Mouse (Mus musculus) limb, embryonic 14.5 days (tissue): Measurements from ENCODE around the gene Slc24a4. TPM values are rescaled to one million over a fixed set of nuclear protein-coding genes. Genes with fewer than 3 reads are reported as not detected.

ENCODE experiments used
- ATAC-seq: fragments of 200-750 bp; cut with Nextera tagmentation; 2 replicates; pipeline ENCODE4 v1.8.0; 2017; ENCODE audit warnings: low read depth, moderate number of reproducible peaks, moderate TSS enrichment; ENCODE audit not compliant: low FRiP score
- DNase-seq: peaks from one replicate; pipeline ENCODE4 v3.0.0-alpha.2; 2015; ENCODE audit warnings: low spot score
- H3K27ac ChIP-seq: fragments of 300-500 bp; sonication (generic); replicated peaks from 2 replicates; pipeline ENCODE4 v1.5.1; 2014; ENCODE audit warnings: low read depth, mild to moderate bottlenecking, low read length, moderate library complexity, mixed read lengths
- H3K27me3 ChIP-seq: fragments of 300-500 bp; sonication (generic); 2 replicates; pipeline ENCODE4 v1.6.1; 2014; ENCODE audit warnings: low read length, mixed read lengths; ENCODE audit not compliant: control insufficient read depth, insufficient read depth
- H3K36me3 ChIP-seq: fragments of 300-500 bp; sonication (generic); 2 replicates; pipeline ENCODE4 v1.6.1; 2014; ENCODE audit warnings: mild to moderate bottlenecking, low read length, moderate library complexity, mixed read lengths; ENCODE audit not compliant: control insufficient read depth, insufficient read depth
- H3K4me1 ChIP-seq: fragments of 300-500 bp; sonication (generic); 2 replicates; pipeline ENCODE4 v1.6.1; 2014; ENCODE audit warnings: antibody characterized with exemption, low read length, mixed read lengths; ENCODE audit not compliant: control insufficient read depth, insufficient read depth
- H3K4me2 ChIP-seq: fragments of 300-500 bp; sonication (generic); replicated peaks from 2 replicates; pipeline ENCODE4 v1.6.1; 2014; ENCODE audit warnings: low read depth, mild to moderate bottlenecking, low read length, moderate library complexity; ENCODE audit not compliant: severe bottlenecking
- H3K4me3 ChIP-seq: fragments of 300-500 bp; sonication (generic); replicated peaks from 2 replicates; pipeline ENCODE4 v1.5.1; 2014; ENCODE audit warnings: low read length
- H3K9ac ChIP-seq: fragments of 300-500 bp; sonication (generic); 2 replicates; pipeline ENCODE4 v1.6.1; 2014; ENCODE audit warnings: mild to moderate bottlenecking, low read depth, low read length, moderate library complexity; ENCODE audit not compliant: severe bottlenecking
- H3K9me3 ChIP-seq: fragments of 300-500 bp; sonication (generic); 2 replicates; pipeline ENCODE4 v1.6.1; 2016; ENCODE audit warnings: low read length; ENCODE audit not compliant: control insufficient read depth
- POLR2A ChIP-seq: fragments of 200-500 bp; IDR thresholded peaks from 2 replicates; pipeline ENCODE4 v1.8.0; 2012; ENCODE audit warnings: inconsistent platforms, mild to moderate bottlenecking, moderate library complexity, borderline replicate concordance; ENCODE audit not compliant: insufficient read depth, insufficient read length; ENCODE audit errors: extremely low read depth
- WGBS: fragments of 180-500 bp; shearing (Covaris S2); extraction: QIAGEN DNeasy Blood & Tissue Kit; methylation state at CpG from one replicate; pipeline ENCODE4 v1.1.7; 2014; 5-methylcytosine and 5-hydroxymethylcytosine counted together
- polyA plus RNA-seq, 2 experiments: library from polyadenylated mRNA; depleted of rRNA in 1 of 2; stranded (reverse) in 1 of 2; unstranded in 1 of 2; fragments of >200 nt; fragmentation: Nextera tagmentation in 1 of 2; extraction: Ambion mirVana in 1 of 2; gene quantifications; 2 replicates each; pipeline versions ENCODE4 v1.2.1 to v1.2.3; 2012 to 2014

The Slc24a4 gene
- polyA plus RNA-seq, 2 experiments, result 0.77 to 1.7 TPM

- no peaks in the 10 kb centered on the region for H3K27me3 ChIP-seq
- H3K4me2 ChIP-seq, result no peak overlapping the region
- H3K4me1 ChIP-seq, result peaks cover 7% of the 10 kb centered on the region; the same call in 1 of the 2 replicates
- H3K27ac ChIP-seq, result no peak overlapping the region
- no peaks in the 10 kb centered on the region for H3K36me3 ChIP-seq
- ATAC-seq, result no peak
- no peaks in the 10 kb centered on the region for H3K9me3 ChIP-seq
- H3K4me3 ChIP-seq, result no peak overlapping the region
- no peak for DNase-seq
- TF ChIP-seq POLR2A, result no peak
- H3K9ac ChIP-seq, result no peak overlapping the region
Measured at GRCm38 (mm10) chr12:102108851-102109250, 19.7 kb upstream of the Slc24a4 start.

- TF ChIP-seq POLR2A, result no peak
- no peaks in the 10 kb centered on the region for H3K9me3 ChIP-seq
- 53% methylated on average over 4 of the region's 4 CpGs for WGBS
- no peak overlapping the region for H3K9ac ChIP-seq
- no peak overlapping the region for H3K4me2 ChIP-seq
- no peak for ATAC-seq
- H3K27ac ChIP-seq, result no peak overlapping the region
- H3K4me1 ChIP-seq, result peaks cover 7% of the 10 kb centered on the region; the same call in 1 of the 2 replicates
- no peaks in the 10 kb centered on the region for H3K36me3 ChIP-seq
- DNase-seq, result peak; percentile 42
- H3K27me3 ChIP-seq, result no peaks in the 10 kb centered on the region
- no peak overlapping the region for H3K4me3 ChIP-seq
Measured at GRCm38 (mm10) chr12:102112491-102112890, 16.0 kb upstream of the Slc24a4 start.

GRCm38 (mm10) chr12:102112901-102113300 is 15.6 kb upstream of the Slc24a4 start:
- ATAC-seq, result no peak

GRCm38 (mm10) chr12:102113391-102113790 is 15.1 kb upstream of the Slc24a4 start:
- no peak for DNase-seq
- Histone ChIP-seq H3K27ac (no peak overlapping the region), H3K9ac (no peak overlapping the region), H3K36me3 (no peaks in the 10 kb centered on the region), H3K27me3 (no peaks in the 10 kb centered on the region), H3K4me2 (no peak overlapping the region), H3K4me1 (peaks cover 7% of the 10 kb centered on the region; the same call in 1 of the 2 replicates), H3K9me3 (no peaks in the 10 kb centered on the region), H3K4me3 (no peak overlapping the region)
- no peak for ATAC-seq
- 79% methylated on average over 3 of the region's 3 CpGs for WGBS
- no peak for TF ChIP-seq POLR2A

More at GRCm38 (mm10) chr12:102112901-102113300, 15.6 kb upstream of the Slc24a4 start:
- Histone ChIP-seq H3K9ac (no peak overlapping the region), H3K4me2 (no peak overlapping the region), H3K4me3 (no peak overlapping the region), H3K27ac (no peak overlapping the region), H3K9me3 (no peaks in the 10 kb centered on the region), H3K36me3 (no peaks in the 10 kb centered on the region), H3K4me1 (peaks cover 7% of the 10 kb centered on the region; the same call in 1 of the 2 replicates), H3K27me3 (no peaks in the 10 kb centered on the region)
- 77% methylated on average over 7 of the region's 7 CpGs for WGBS
- no peak for TF ChIP-seq POLR2A
- DNase-seq, result no peak

- H3K27me3 ChIP-seq, result no peaks in the 10 kb centered on the region
- no peak for DNase-seq
Measured at GRCm38 (mm10) chr12:102116580-102116979, 12.0 kb upstream of the Slc24a4 start.

GRCm38 (mm10) chr12:102118014-102118413 is 10.5 kb upstream of the Slc24a4 start:
- Histone ChIP-seq H3K4me2 (no peak overlapping the region), H3K9ac (no peak overlapping the region), H3K27me3 (no peaks in the 10 kb centered on the region), H3K36me3 (no peaks in the 10 kb centered on the region), H3K4me1 (peaks cover under 1% of the 10 kb centered on the region; the same call in 1 of the 2 replicates), H3K9me3 (no peaks in the 10 kb centered on the region), H3K27ac (no peak overlapping the region), H3K4me3 (no peak overlapping the region)
- no peak for DNase-seq
- TF ChIP-seq POLR2A, result no peak
- 90% methylated on average over 7 of the region's 7 CpGs for WGBS
- no peak for ATAC-seq

More at GRCm38 (mm10) chr12:102116580-102116979, 12.0 kb upstream of the Slc24a4 start:
- no peak overlapping the region for H3K4me2 ChIP-seq
- peaks cover 7% of the 10 kb centered on the region; the same call in 1 of the 2 replicates for H3K4me1 ChIP-seq
- 76% methylated on average over 3 of the region's 3 CpGs for WGBS
- no peak overlapping the region for H3K27ac ChIP-seq
- H3K9me3 ChIP-seq, result no peaks in the 10 kb centered on the region
- ATAC-seq, result no peak
- no peak for TF ChIP-seq POLR2A
- no peak overlapping the region for H3K9ac ChIP-seq
- no peak overlapping the region for H3K4me3 ChIP-seq
- H3K36me3 ChIP-seq, result no peaks in the 10 kb centered on the region
